Mouse (Mus musculus) brain, embryonic 14.5 days (tissue): ENCODE data around the gene Ccnk.

Source experiments
- CTCF ChIP-seq: fragments of 200-500 bp; IDR thresholded peaks from 2 replicates; pipeline ENCODE4 v1.5.1; 2012; ENCODE audit warnings: inconsistent platforms, mild to moderate bottlenecking, moderate library complexity, borderline replicate concordance; ENCODE audit not compliant: insufficient read depth, insufficient read length; ENCODE audit errors: extremely low read depth
- POLR2A ChIP-seq: fragments of 200-500 bp; IDR thresholded peaks from 2 replicates; pipeline ENCODE4 v1.6.1; 2012; ENCODE audit warnings: mild to moderate bottlenecking, inconsistent platforms, borderline replicate concordance; ENCODE audit not compliant: poor library complexity, insufficient read depth, insufficient read length, severe bottlenecking; ENCODE audit errors: extremely low read depth

DNA sequence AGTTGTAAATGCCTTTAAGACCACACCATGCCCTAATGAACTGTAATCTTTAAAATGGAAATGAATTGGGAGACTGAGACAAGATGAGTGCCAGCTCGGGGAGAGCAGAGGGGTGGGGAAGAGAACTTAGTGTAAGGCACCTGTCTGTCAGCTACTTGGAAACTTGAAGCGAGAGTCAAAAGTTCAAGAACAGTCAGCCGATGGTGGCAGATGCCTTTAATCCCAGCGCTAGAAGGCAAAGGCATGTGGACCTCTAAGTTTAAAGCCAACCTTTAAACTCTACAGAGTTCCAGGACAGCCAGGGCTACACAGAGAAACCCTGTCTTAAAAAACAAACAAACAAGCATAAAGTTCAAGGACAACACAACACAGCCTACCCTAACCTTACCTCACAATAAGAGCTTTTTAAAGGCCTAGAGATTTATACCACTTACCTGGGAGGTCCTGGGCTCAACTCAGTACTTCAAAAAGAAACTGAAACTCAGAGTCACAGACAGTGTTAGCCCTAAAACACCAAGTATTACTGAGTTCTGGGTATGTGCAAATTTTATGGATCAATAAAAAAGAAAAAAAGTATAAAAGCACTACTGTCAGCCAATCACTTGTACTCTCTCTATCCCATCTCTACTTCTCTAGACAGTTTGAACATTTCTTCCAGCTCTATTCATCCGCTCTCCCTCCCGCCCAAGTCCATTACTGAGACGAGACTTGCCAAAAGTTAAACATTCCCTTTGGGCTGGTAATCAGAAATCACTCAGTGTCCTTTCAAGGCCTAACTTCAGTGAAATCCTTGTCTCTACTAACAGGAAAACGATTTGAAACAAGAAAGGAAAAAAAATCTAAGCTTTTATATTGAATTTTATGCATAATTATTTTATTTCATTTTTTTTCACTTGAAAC, 4.5 kb upstream of the Ccnk start:
- TF ChIP-seq CTCF (no peak), POLR2A (no peak)
